Mouse (Mus musculus) erythroblast, embryonic 14.5 days (primary cell): ENCODE data around the gene Asb8. TPM values are rescaled to one million over a fixed set of nuclear protein-coding genes. Genes with fewer than 3 reads are reported as not detected.

Experiments used
- H3K27me3 ChIP-seq: 2 replicates; pipeline ENCODE4 v1.6.1; 2012; ENCODE audit warnings: inconsistent platforms; ENCODE audit not compliant: control insufficient read depth
- H3K36me3 ChIP-seq: 2 replicates; pipeline ENCODE4 v1.6.1; 2012; ENCODE audit warnings: mild to moderate bottlenecking, inconsistent platforms; ENCODE audit not compliant: control insufficient read depth
- H3K4me1 ChIP-seq: 2 replicates; pipeline ENCODE4 v1.6.1; 2012; ENCODE audit warnings: inconsistent platforms; ENCODE audit not compliant: control insufficient read depth
- H3K4me3 ChIP-seq: replicated peaks from 2 replicates; pipeline ENCODE3; 2012; ENCODE audit warnings: moderate library complexity, mild to moderate bottlenecking, inconsistent platforms
- H3K9me3 ChIP-seq: 2 replicates; pipeline ENCODE4 v1.6.1; 2012; ENCODE audit warnings: low read length, inconsistent platforms, mixed read lengths; ENCODE audit not compliant: control insufficient read depth
- GATA1 ChIP-seq: IDR thresholded peaks from 2 replicates; pipeline ENCODE4 v1.6.1; 2012; ENCODE audit warnings: low read length, inconsistent platforms, mixed read lengths
- TAL1 ChIP-seq: IDR thresholded peaks from 3 replicates; pipeline ENCODE4 v1.6.1; 2012; ENCODE audit warnings: low read length, inconsistent platforms, mixed read lengths
- polyA plus RNA-seq: library from polyadenylated mRNA; stranded (reverse); fragments of >175 nt; gene quantifications from 2 replicates; pipeline ENCODE4 v1.2.3, GENCODE M21; 2012

The Asb8 gene
- polyA plus RNA-seq, 1 experiment, result 0.43 TPM

DNA sequence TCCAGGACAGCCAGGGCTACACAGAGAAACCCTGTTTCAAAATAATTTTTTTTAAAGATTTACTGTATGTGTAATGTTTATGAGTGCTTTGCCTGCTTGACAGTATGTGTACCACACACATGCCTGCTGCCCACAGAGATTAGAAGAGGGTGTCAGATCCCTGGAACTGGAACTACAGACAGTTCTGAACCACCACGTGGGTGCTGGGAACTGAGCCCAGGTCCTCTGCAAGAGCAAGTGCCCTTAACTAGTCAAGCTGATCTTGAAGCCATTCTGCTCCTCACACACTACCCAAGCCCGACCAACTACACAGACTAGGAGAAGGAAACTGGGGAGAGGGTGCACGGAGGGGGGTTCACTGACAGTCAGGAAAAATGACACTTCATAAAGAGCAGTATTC lies 32.0 kb downstream of the Asb8 start:
- H3K4me3 ChIP-seq, result no peak overlapping the region
- H3K36me3 ChIP-seq, result peaks cover 97% of the 10 kb centered on the region
- no peaks in the 10 kb centered on the region for H3K27me3 ChIP-seq
- TF ChIP-seq TAL1, result no peak
- no peak for TF ChIP-seq GATA1
- H3K4me1 ChIP-seq, result no peaks in the 10 kb centered on the region
- no peaks in the 10 kb centered on the region for H3K9me3 ChIP-seq

DNA sequence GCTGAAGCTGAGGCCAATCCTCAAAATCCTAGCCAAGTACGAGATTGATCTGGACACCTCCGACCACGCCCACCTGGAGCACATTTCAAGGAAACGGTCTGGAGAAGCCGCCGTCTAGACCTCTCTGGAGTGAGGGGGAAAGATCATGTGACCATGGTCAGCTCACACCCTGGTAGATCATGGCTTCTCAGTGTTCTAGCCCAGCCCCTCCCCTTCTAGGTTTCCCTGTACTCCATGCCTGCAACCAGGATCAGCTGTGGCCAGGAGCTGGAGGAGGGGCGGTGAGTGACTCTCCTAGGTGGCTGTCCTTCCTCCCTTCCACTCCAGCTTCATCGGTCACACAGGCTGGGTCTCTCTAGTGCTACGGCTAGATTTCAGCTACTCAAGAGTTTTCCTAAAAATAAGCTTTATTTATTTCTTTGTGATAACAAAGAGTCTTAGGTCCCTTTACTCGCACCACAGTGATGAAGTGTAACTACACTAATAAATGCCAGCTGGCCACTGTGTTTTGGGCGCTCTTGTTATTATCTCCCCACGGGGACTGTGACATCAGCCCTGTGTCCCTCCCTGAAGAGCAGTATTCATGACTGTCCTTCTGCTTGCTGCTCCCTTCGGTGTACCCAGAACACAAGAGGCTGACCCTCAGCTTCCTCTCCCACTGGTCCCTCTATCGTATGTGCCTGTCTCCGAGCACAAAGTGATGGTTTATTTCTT lies 33.3 kb downstream of the Asb8 start:
- no peak for TF ChIP-seq GATA1
- TF ChIP-seq TAL1, result no peak
- Histone ChIP-seq H3K9me3 (no peaks in the 10 kb centered on the region), H3K36me3 (peaks cover 99% of the 10 kb centered on the region), H3K4me3 (no peak overlapping the region), H3K27me3 (no peaks in the 10 kb centered on the region), H3K4me1 (no peaks in the 10 kb centered on the region)

DNA sequence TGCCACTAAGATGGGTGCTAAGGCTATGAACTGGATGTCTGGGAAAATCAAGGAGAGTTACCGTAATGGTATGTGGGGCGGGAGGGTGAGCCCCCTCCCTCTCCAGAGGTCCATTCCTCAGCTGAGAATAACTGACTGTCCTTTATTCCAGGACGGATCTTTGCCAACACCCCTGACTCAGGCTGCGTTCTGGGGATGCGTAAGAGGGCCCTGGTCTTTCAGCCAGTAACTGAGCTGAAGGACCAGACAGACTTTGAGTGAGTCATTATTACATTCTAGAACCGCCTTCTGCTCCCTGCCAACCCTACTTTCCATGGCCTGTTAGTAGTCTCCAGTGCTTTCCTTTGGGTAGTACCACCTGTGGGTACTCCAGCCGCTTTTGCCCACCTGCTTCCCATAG lies 34.0 kb downstream of the Asb8 start:
- Histone ChIP-seq H3K4me1 (no peaks in the 10 kb centered on the region), H3K4me3 (no peak overlapping the region), H3K9me3 (no peaks in the 10 kb centered on the region), H3K27me3 (no peaks in the 10 kb centered on the region), H3K36me3 (peaks cover 99% of the 10 kb centered on the region)
- TF ChIP-seq GATA1 (no peak), TAL1 (no peak)

DNA sequence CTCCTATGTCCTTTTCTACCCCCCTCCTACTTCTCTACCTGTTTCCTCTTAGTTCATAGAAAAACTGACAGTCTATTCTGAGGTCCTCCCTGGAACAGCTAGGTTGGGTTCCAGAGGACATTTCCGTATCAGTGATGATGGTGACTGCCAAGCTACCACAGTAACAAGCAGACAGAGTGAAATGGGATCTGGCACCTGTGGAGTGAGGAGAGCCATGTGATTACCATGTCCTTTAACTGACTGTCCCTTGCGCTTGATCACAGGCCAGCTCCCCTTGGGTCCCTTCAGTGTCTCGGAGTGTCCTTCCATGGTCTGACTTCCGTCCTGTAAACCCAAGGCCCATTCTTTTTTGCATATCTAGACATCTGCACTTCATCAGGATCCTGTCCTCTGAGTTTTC lies 34.4 kb downstream of the Asb8 start:
- Histone ChIP-seq H3K9me3 (no peaks in the 10 kb centered on the region), H3K27me3 (no peaks in the 10 kb centered on the region), H3K4me1 (no peaks in the 10 kb centered on the region), H3K36me3 (peaks cover 99% of the 10 kb centered on the region), H3K4me3 (no peak overlapping the region)
- TF ChIP-seq GATA1 (no peak), TAL1 (no peak)

DNA sequence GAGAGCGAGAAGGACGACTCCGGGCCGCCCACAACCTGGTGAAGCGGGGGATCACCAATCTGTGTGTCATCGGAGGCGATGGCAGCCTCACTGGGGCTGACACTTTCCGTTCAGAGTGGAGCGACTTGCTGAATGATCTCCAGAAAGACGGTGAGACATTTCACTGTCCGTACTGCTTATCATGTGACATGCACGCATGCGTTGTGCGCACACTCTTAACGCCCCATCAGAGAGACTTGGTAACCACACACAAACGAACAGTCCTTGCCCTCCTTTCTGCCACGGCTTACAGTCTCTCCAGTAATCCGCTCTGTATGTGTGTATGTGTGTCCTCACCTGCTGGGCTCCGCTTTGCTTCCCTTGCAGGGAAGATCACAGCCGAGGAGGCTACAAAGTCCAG lies 44.6 kb downstream of the Asb8 start:
- H3K36me3 ChIP-seq, result peaks cover 91% of the 10 kb centered on the region
- no peaks in the 10 kb centered on the region for H3K27me3 ChIP-seq
- no peaks in the 10 kb centered on the region for H3K9me3 ChIP-seq
- no peak overlapping the region for H3K4me3 ChIP-seq
- TF ChIP-seq TAL1, result no peak
- TF ChIP-seq GATA1, result no peak
- H3K4me1 ChIP-seq, result peaks cover 25% of the 10 kb centered on the region

DNA sequence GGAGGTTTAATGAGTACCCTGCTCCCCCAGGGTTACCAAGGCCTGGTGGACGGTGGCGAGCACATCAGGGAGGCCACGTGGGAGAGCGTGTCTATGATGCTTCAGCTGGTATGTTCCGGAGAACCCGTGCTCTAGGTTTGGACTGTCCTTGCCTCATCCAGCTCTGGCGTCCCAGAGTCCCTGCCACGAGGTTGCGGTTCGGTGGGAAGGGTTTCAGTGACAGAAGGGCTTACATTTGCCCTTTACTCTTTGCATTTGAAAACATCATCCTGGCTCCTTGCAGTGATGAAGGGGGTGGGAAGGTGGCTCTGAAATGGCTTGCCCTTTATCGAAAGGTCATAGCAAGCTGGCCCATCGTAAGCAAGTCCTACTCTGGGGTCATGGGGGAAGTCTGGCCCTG lies 46.1 kb downstream of the Asb8 start:
- H3K4me1 ChIP-seq, result peaks cover 38% of the 10 kb centered on the region
- no peak overlapping the region for H3K4me3 ChIP-seq
- no peaks in the 10 kb centered on the region for H3K9me3 ChIP-seq
- peaks cover 89% of the 10 kb centered on the region for H3K36me3 ChIP-seq
- H3K27me3 ChIP-seq, result no peaks in the 10 kb centered on the region
- no peak for TF ChIP-seq TAL1
- TF ChIP-seq GATA1, result no peak

DNA sequence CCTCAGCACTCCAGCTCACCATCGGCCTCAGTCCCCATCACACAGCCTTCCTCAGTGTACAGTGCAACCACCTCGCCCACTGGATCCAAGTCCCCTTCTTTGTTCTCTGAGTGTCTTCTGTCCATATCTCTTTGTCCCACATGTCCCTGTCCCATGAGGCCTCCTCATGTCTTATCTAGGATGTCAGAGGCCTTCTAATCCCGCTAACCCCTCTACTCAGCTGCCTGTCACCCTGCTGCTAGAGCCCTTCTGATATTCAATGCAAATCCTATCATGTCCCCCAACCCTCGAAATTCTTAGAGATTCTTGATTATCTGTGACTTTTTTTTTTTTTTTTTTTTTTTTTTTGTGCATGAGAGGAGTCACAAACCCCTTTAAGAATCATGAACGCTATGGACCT lies 49.1 kb downstream of the Asb8 start:
- H3K9me3 ChIP-seq, result no peaks in the 10 kb centered on the region
- peaks cover 82% of the 10 kb centered on the region for H3K36me3 ChIP-seq
- H3K4me1 ChIP-seq, result peaks cover 56% of the 10 kb centered on the region
- peak overlapping the region; percentile 44 for H3K4me3 ChIP-seq
- peak; percentile 17; the same call in 1 of the 2 replicates for TF ChIP-seq GATA1
- TF ChIP-seq TAL1, result peak; percentile 69
- no peaks in the 10 kb centered on the region for H3K27me3 ChIP-seq

DNA sequence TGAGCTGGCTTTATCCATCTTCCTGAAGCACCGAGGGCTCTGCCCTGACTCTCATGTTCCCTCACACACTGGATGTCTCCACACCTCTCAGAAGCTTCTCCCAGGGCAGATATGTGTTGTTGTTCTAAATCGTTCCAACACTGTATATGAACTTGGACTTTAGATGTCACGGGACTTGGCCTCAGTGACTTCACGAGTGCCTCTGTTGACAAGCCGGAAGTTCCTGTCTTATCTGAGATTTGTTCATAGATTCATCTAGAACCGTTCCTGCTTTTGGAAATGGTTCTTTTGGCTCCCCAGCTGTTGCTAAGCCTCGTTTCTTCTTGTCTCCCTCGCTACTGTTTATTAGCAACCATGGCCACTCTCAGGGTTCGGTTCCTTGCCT lies 49.7 kb downstream of the Asb8 start:
- Histone ChIP-seq H3K4me1 (peaks cover 61% of the 10 kb centered on the region), H3K27me3 (no peaks in the 10 kb centered on the region), H3K9me3 (no peaks in the 10 kb centered on the region), H3K4me3 (peak overlapping the region; percentile 44), H3K36me3 (peaks cover 77% of the 10 kb centered on the region)
- TF ChIP-seq GATA1, result no peak
- TF ChIP-seq TAL1, result no peak

DNA sequence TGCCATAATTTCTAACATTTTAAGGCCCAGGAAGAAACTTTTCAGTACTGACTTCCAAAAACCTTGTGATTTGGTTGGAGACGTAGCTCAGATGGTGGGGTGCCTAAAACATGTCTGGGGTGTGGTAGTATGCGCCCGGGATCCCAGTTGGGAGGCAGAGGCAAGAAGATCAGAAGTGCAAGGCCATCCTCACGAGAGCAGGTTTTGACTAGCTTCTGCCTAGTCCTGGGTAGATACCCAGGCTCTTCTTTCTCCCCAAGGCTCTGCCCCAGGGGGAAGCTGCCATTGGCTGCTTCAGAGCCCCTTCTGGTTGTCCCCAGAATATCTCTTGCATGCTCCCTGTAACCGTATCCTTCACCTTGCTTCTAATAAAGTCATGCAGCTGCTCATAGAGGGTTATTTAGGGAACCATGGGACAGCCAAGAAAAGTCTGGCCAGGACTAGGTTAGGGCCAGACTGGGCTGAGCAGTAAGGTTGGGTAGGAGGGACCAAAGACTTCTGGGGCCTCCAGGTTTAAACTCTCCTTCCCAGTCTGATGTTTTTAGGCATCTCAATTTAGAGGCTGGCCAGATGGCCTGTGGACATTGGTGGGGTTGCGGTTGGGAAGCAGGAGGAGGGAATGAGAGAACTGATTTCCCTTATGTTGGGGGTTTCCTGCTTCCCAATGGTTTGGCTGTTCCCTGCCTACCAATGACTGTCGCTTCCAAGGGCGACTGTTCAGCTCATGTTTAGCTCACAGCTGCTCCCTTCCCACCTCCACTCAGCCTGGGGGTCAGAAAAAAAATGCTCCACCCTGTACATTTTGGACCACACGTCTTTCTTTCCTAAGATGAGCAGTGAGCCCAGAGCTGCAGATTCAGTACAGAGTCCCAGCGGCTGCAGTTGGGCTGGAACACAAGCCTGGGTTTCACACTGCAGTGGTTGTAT lies 50.3 kb downstream of the Asb8 start:
- Histone ChIP-seq H3K36me3 (peaks cover 72% of the 10 kb centered on the region), H3K4me1 (peaks cover 66% of the 10 kb centered on the region), H3K9me3 (no peaks in the 10 kb centered on the region), H3K4me3 (no peak overlapping the region), H3K27me3 (no peaks in the 10 kb centered on the region)
- TF ChIP-seq GATA1 (no peak), TAL1 (no peak)
